Mouse (Mus musculus) heart, postnatal 0 days (tissue): ENCODE measurements around the gene Fam185a.

ENCODE experiments used
- CTCF ChIP-seq: IDR thresholded peaks from 2 replicates; pipeline ENCODE4 v1.5.1; 2016; ENCODE audit warnings: antibody characterized with exemption, control low read depth, low read depth
- EP300 ChIP-seq: IDR thresholded peaks from 2 replicates; pipeline ENCODE4 v1.6.1; 2016; ENCODE audit warnings: antibody characterized with exemption, low read depth

DNA sequence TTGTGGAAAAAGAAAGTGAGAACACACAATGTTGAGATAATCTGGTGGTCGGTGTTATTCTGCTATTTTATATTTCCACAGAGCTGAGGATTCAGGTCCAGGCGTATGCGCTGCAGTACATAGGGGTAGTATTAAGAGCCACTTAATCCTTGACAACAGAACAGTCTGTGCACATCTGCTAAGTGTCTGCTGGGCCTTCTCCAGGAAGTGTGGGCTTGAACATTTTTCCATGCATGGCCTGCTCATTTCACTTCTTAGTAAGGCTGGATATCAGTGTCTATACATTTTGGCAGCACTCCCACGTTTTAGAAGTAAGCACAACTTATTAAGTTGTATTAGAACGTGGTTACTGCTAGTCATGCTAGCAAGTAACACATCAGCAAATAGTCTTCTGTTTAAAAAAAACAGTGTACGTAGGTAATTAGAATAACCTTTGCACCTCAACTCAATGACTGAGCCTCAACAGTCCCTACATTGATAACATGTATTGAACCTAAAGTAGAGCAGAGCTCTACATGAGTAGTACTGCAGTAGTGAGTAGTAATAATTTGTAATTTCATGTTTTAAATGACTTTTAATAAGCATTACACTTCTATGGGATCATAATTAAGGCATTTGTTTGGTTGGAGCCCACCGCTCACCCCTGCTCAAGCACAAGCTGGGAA is 14.8 kb downstream of the Fam185a start:
- no peak for TF ChIP-seq EP300
- no peak for TF ChIP-seq CTCF
